Mouse (Mus musculus): ENCODE data around the gene Hoxa7. TPM values are rescaled to one million over a fixed set of nuclear protein-coding genes. Genes with fewer than 3 reads are reported as not detected.

Gene Hoxa7
- total RNA-seq, 2 experiments from 2014 or later: 0.31 to 0.44 TPM

- no peak for DNase-seq (ENCODE audit: low spot score)
Observed at GRCm38 (mm10) chr6:52259081-52259790, 37.6 kb upstream of the Hoxa7 start.

GRCm38 (mm10) chr6:52256956-52257355 lies 35.3 kb upstream of the Hoxa7 start:
- intact Hi-C loops (cut with DNase I): loop anchor here (1.0 to 5.0 kb wide), 6 partner anchors 320 to 885 kb away; no protein-coding TSS in a partner anchor

More at GRCm38 (mm10) chr6:52259081-52259790, 37.6 kb upstream of the Hoxa7 start:
- intact Hi-C loops (cut with DNase I): loop anchor here (5.0 kb wide), 3 partner anchors 318 to 883 kb away; no protein-coding TSS in a partner anchor

GRCm38 (mm10) chr6:52253511-52254500 lies 32.2 kb upstream of the Hoxa7 start:
- intact Hi-C loops (cut with DNase I): no loop called here
- DNase-seq (ENCODE audit: low spot score): no peak

More at GRCm38 (mm10) chr6:52256956-52257355, 35.3 kb upstream of the Hoxa7 start:
- peak; percentile 48 for DNase-seq (ENCODE audit: low spot score)

GRCm38 (mm10) chr6:52252775-52253376 lies 31.2 kb upstream of the Hoxa7 start:
- intact Hi-C loops (cut with DNase I): no loop called here
- DNase-seq (ENCODE audit: low spot score): no peak

- intact Hi-C loops (cut with DNase I): no loop called here
- no peak for DNase-seq (ENCODE audit: low spot score)
Observed at GRCm38 (mm10) chr6:52252016-52252774, 30.5 kb upstream of the Hoxa7 start.

GRCm38 (mm10) chr6:52251177-52251879 lies 29.7 kb upstream of the Hoxa7 start:
- no peak for DNase-seq (ENCODE audit: low spot score)
- intact Hi-C loops (cut with DNase I): no loop called here

GRCm38 (mm10) chr6:52249826-52250225 lies 28.2 kb upstream of the Hoxa7 start:
- intact Hi-C loops (cut with DNase I): no loop called here
- DNase-seq (ENCODE audit: low spot score): no peak

- intact Hi-C loops (cut with DNase I): no loop called here
- no peak for DNase-seq (ENCODE audit: low spot score)
Observed at GRCm38 (mm10) chr6:52249415-52249738, 27.7 kb upstream of the Hoxa7 start.

- no peak for DNase-seq (ENCODE audit: low spot score)
- intact Hi-C loops (cut with DNase I): no loop called here
Observed at GRCm38 (mm10) chr6:52248638-52249414, 27.2 kb upstream of the Hoxa7 start.

- intact Hi-C loops (cut with DNase I): no loop called here
- DNase-seq (ENCODE audit: low spot score): no peak
Observed at GRCm38 (mm10) chr6:52247766-52248637, 26.3 kb upstream of the Hoxa7 start.

GRCm38 (mm10) chr6:52246916-52247315 lies 25.3 kb upstream of the Hoxa7 start:
- intact Hi-C loops (cut with DNase I): no loop called here
- no peak for DNase-seq (ENCODE audit: low spot score)

- no peak for DNase-seq (ENCODE audit: low spot score)
Observed at GRCm38 (mm10) chr6:52246403-52246803, 24.7 kb upstream of the Hoxa7 start.

GRCm38 (mm10) chr6:52245757-52246142 lies 24.1 kb upstream of the Hoxa7 start, which contains the start of gene Hoxa11:
Gene Hoxa11 (minus strand): TSS chr6:52245810.
- no peak for DNase-seq (ENCODE audit: low spot score)
- intact Hi-C loops (cut with DNase I): no loop called here

More at GRCm38 (mm10) chr6:52246403-52246803, 24.7 kb upstream of the Hoxa7 start:
- intact Hi-C loops (cut with DNase I): no loop called here

- intact Hi-C loops (cut with DNase I): no loop called here
- DNase-seq (ENCODE audit: low spot score): no peak
Observed at GRCm38 (mm10) chr6:52245040-52245756, 23.5 kb upstream of the Hoxa7 start.

GRCm38 (mm10) chr6:52244471-52245039 lies 22.9 kb upstream of the Hoxa7 start:
- DNase-seq (ENCODE audit: low spot score): no peak
- intact Hi-C loops (cut with DNase I): no loop called here

- intact Hi-C loops (cut with DNase I): no loop called here
- DNase-seq (ENCODE audit: low spot score): no peak
Observed at GRCm38 (mm10) chr6:52243681-52244121, 22.0 kb upstream of the Hoxa7 start.
